Mouse (Mus musculus) E14TG2a.4 (cell line): Measurements from ENCODE around the gene Elmo1.

ENCODE experiments used
- CTCF ChIP-seq: conservative IDR thresholded peaks from 2 replicates; pipeline ENCODE4 v1.5.1; 2014; ENCODE audit warnings: low read length
- NANOG ChIP-seq: IDR thresholded peaks from 2 replicates; pipeline ENCODE4 v1.6.1; 2014; ENCODE audit warnings: borderline replicate concordance, low read length, mixed read lengths
- POU5F1 ChIP-seq: IDR thresholded peaks from 2 replicates; pipeline ENCODE4 v1.6.1; 2014; ENCODE audit warnings: low read length, borderline replicate concordance

- no peak for TF ChIP-seq CTCF
- TF ChIP-seq POU5F1, result no peak
- no peak for TF ChIP-seq NANOG
Observed at GRCm38 (mm10) chr13:20072043-20072442, 18.4 kb upstream of the Elmo1 start.
